Mouse (Mus musculus): ENCODE results near the gene Ppp2r1b. TPM values are rescaled to one million over a fixed set of nuclear protein-coding genes. Genes with fewer than 3 reads are reported as not detected.

Ppp2r1b gene
- total RNA-seq, 1 experiment from 2014 or later, result 29.6 TPM

DNA sequence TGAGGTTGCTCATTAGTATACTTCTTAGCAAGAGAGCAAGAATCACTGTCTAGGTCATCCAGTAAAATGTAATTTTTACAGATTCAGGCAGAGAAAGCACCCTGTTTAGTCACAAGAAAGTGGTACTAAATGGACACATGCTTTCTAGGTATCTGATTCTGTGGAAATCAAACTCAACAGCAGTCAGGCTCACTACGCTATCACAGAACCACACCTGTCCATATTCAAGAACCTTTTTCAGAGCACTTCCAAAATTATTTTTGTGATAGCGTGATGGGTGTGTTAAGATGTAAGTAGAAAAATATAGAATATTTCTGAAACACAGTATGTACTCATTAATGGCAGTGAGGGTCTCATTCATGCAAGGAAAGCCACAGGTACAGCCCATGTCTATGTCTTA, 74.5 kb downstream of the Ppp2r1b start:
- DNase-seq, result no peak

DNA sequence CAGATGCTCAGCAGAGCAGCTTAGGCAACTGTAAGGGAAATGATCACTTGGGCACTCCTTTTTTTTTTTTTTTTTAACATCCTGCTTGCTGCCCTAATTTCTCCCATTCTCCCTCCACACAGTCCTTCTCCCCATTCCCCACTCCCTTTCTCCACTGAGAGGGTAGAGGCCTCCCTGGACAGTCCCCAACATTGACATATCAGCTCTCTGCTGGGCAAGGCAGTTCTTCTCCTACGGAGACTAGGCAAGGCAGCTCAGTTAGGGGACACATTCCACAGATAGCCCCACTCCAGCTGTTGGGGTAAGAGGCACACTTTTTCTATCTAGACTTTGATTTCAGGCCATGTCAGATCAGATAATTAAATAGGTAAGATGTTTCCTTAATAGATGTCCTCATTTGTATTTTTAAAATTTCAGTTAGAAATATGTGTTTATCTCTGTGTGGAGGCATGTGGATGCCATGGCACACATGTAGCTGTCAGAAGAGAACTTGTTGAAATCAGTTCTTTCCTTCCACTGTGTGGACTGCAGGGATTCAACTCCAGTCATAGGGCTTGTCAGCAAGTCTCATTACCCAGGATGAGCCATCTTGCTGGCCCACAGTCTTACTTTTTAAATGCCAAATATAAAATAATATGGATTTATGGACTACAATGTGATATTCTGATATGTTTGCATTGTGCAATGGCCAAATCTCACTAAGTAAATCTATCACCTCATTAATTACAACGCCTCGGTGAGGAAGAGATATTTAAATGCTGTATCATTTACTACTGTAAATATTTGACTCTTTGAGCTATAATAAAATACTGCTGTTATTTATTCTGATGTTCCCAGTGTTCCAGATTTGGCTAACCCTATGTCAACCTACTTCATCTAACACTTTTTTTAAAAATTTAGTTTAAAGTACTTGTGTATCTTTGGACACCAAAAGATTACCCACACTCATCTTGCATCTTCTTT, 76.1 kb downstream of the Ppp2r1b start:
- DNase-seq, result no peak

DNA sequence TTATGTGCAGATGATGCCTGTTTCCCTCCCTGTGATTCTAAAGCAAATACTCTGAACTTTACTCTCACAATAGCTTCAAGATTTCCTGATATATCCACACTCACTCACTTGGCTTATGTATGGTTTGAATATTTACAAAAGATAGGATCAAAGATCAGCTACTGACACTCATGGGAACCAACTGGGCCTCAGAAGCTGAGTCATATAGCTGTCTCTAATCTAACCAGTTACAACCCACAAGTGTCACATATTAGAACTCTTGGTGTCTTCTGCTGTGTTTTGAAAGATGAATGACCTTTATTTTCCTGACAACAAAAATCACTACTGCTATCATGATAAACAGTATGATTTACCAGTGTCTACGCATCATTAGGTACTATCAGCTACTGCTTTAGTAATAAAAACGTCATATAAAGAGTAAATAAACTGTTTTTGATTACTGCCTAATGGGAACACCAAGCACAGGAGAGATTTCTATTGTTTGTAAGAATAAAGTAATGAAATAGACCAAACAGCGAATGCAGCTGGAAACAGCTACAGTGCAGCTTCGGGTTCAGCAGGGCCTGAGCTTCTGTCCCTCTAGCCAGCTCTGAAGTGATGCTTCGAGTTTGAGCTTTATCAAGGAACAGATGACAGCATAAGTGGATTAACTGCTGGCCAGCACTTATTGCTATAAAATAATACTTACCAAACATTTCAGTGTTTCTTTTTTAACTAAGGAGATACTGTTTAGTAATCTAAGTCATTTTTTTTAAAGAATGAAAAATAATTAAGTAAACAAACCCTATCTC, 77.5 kb downstream of the Ppp2r1b start:
- DNase-seq, result no peak

DNA sequence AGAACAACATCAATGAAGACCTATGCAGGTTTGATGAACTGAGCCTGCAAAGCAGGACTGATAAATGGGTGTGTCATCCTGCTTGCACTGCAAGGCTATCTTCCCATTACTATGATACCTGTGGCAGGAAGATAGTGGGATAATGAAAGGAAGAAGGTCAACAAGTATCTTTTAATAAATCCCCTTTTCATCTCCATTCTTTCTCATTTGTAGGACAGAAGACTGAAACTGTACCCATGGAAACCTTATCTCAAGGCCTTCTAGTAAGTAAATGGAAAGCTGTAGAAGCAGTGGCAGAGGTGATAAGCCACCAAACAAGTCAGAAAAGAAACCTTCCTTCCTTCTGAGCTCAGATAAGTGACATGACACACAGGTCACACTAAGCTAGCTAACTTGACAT, 79.4 kb downstream of the Ppp2r1b start:
- DNase-seq, result no peak

DNA sequence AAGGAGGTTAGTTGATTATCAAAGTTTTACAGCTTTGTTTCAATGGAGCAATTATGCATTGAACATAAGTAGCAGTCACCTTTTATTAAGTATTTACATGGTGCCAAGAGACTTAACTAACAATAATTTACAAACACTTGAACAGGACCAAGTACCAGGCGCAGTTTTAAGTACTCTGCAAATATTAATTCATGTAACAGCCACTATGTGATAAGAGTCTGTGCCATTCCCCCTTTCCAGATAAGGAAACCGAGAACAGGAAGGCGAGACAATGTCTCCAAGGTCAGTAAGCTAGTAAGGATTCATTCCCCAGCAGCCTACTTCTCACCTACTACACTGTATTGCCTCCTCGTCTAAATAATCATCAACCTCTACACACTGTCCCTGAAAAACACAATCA, 80.7 kb downstream of the Ppp2r1b start:
- no peak for DNase-seq

DNA sequence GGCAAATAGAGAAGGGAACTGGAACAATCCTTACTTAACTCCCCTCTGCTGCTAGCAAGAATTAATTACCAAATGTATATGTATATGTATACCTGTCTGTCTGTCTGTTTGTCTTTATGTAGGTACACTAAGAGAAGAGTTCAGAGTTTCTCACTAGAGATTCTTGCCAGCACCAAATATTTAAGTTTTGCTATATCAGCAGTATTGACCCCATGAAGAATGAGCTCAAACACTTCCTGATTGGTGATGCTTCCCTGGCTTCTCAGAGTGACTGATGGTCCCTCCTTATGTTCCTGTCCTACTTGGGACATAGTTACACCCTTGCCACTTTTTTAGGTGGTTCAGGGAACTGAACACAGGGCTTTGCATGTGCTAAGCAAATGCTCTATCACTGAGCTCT, 84.9 kb downstream of the Ppp2r1b start:
- DNase-seq, result no peak

DNA sequence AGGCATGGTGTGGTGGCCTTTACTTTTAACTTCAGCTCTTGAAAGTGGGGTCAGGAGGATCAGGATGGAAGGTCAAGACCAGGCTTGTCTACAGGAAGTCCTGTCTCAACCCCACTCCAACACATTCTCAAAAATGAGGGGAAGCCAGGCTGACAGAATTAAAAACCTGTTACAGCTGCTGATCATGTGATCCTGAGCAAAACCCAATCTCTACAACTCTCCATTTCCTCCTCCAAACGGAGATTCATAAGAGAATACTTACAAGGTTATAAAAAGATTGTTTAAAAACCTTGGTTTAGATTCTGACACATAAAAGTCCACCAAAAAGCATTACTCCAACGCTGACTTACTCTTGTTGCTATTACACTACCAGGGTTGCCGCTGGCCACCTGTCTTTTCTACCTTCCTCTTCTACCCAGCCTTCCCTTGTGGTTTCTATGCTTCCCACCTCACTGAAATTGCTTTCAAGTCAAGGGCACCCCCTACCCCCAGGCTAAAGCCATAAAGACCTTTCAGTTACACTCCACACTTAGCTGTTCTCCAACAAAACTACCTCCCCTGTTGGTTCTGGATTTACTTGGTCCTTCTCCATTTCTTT, 96.8 kb downstream of the Ppp2r1b start:
- no peak for DNase-seq

DNA sequence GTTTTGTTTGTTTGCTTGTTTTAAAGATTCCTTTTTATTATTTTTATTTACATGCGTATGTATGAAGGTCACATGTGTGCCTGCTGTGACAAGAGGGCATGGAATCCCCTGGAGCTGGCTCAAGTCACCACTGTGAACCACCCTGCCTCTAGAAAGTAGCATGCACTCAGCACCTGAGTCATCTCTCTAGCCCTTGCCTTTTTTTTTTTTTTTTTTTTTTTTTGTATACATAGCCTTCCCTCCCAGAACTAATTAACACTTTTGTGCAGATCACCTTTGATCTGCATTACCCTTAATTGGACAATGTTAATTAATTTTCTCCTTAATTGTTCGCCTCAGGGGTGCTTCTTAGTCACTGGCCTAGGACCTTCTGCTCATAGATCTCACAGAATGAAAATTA, 97.6 kb downstream of the Ppp2r1b start:
- no peak for DNase-seq

Other genes with a start within 250 kb of the Ppp2r1b start
- gene Sdhd, start 241.5 kb upstream of the Ppp2r1b start, total RNA-seq (2021), result 234 and 247 TPM in 2 replicates
- gene Timm8b, start 241.4 kb upstream of the Ppp2r1b start, total RNA-seq (2021), result 189 and 190 TPM in 2 replicates
- gene Pih1d2, start 228.0 kb upstream of the Ppp2r1b start, total RNA-seq (2021), result 2.2 and 5.4 TPM in 2 replicates
- gene Nkapd1, start 227.8 kb upstream of the Ppp2r1b start, total RNA-seq (2021), result 25.1 and 28.6 TPM in 2 replicates
- 126 and 129 TPM in 2 replicates for gene Dlat, start 185.5 kb upstream of the Ppp2r1b start, total RNA-seq (2021)
- 8.1 and 8.4 TPM in 2 replicates for gene Dixdc1, start 105.8 kb upstream of the Ppp2r1b start, total RNA-seq (2021)
- 3.0 and 6.0 TPM in 2 replicates for gene 2310030G06Rik, start 98.8 kb upstream of the Ppp2r1b start, total RNA-seq (2021)
- gene Cryab, start 94.0 kb upstream of the Ppp2r1b start, total RNA-seq (2021), result 21.0 and 21.2 TPM in 2 replicates
- gene Hspb2, start 92.9 kb upstream of the Ppp2r1b start, total RNA-seq (2021), result 2.0 and 2.9 TPM in 2 replicates
- gene Fdxacb1, start 77.1 kb upstream of the Ppp2r1b start, total RNA-seq (2021), result 8.2 and 9.0 TPM in 2 replicates
- 28.8 and 32.7 TPM in 2 replicates for gene Alg9, start 70.3 kb upstream of the Ppp2r1b start, total RNA-seq (2021)
- gene 1110032A03Rik, start 69.8 kb upstream of the Ppp2r1b start, total RNA-seq (2021), result 36.7 and 44.8 TPM in 2 replicates
- 61.0 and 78.5 TPM in 2 replicates for gene Sik2, start 163.8 kb downstream of the Ppp2r1b start, total RNA-seq (2021)
- not detected in 2 replicates for gene Btg4, start 215.6 kb downstream of the Ppp2r1b start, total RNA-seq (2021)
- gene Layn, start 231.8 kb downstream of the Ppp2r1b start, total RNA-seq (2021), result 6.5 and 6.6 TPM in 2 replicates

Measured in adrenal gland, postnatal 25 days (tissue).